Mouse (Mus musculus) right cerebral cortex, postnatal 4 days (tissue): Measurements from ENCODE around the gene Gucy1b2.
A peak's percentile ranks its signal among the peaks of the same experiment; 100 is the strongest.

Experiments
- DNase-seq: peaks from one replicate; pipeline ENCODE4 v3.0.0-alpha.2; 2022

Gucy1b2 gene

GRCm38 (mm10) chr14:62443840-62444430, 12.2 kb downstream of the Gucy1b2 start:
- no peak for DNase-seq

- no peak for DNase-seq
Measured at GRCm38 (mm10) chr14:62442971-62443370, 13.1 kb downstream of the Gucy1b2 start.

- no peak for DNase-seq
Measured at GRCm38 (mm10) chr14:62440036-62440435, 16.1 kb downstream of the Gucy1b2 start.

GRCm38 (mm10) chr14:62438236-62438635, 17.9 kb downstream of the Gucy1b2 start:
- no peak for DNase-seq

GRCm38 (mm10) chr14:62437806-62438205, 18.3 kb downstream of the Gucy1b2 start:
- DNase-seq = no peak

GRCm38 (mm10) chr14:62425277-62425691, 30.8 kb downstream of the Gucy1b2 start:
- DNase-seq = no peak

- DNase-seq = no peak
Measured at GRCm38 (mm10) chr14:62422265-62422664, 33.8 kb downstream of the Gucy1b2 start.

- no peak for DNase-seq
Measured at GRCm38 (mm10) chr14:62417501-62417900, 38.6 kb downstream of the Gucy1b2 start.

- peak; percentile 29 for DNase-seq
Measured at GRCm38 (mm10) chr14:62416742-62417134, 39.4 kb downstream of the Gucy1b2 start.

- peak; percentile 35 for DNase-seq
Measured at GRCm38 (mm10) chr14:62416007-62416741, 39.9 kb downstream of the Gucy1b2 start.

- no peak for DNase-seq
Measured at GRCm38 (mm10) chr14:62395346-62395745, 60.7 kb downstream of the Gucy1b2 start.

- no peak for DNase-seq
Measured at GRCm38 (mm10) chr14:62392754-62393153, 63.3 kb downstream of the Gucy1b2 start.

GRCm38 (mm10) chr14:62389729-62390536, 66.2 kb downstream of the Gucy1b2 start:
- DNase-seq = peak; percentile 24

- DNase-seq = peak; percentile 13
Measured at GRCm38 (mm10) chr14:62389064-62389728, 66.9 kb downstream of the Gucy1b2 start.

GRCm38 (mm10) chr14:62383786-62384299, 72.2 kb downstream of the Gucy1b2 start:
- no peak for DNase-seq

- DNase-seq = no peak
Measured at GRCm38 (mm10) chr14:62383109-62383508, 73.0 kb downstream of the Gucy1b2 start.

GRCm38 (mm10) chr14:62380606-62381005, 75.5 kb downstream of the Gucy1b2 start:
- DNase-seq = no peak

GRCm38 (mm10) chr14:62379391-62379790, 76.7 kb downstream of the Gucy1b2 start:
- no peak for DNase-seq

- no peak for DNase-seq
Measured at GRCm38 (mm10) chr14:62376115-62376514, 80.0 kb downstream of the Gucy1b2 start.

GRCm38 (mm10) chr14:62375694-62376093, 80.4 kb downstream of the Gucy1b2 start:
- no peak for DNase-seq

- DNase-seq = no peak
Measured at GRCm38 (mm10) chr14:62374001-62374400, 82.1 kb downstream of the Gucy1b2 start.

GRCm38 (mm10) chr14:62370819-62371218, 85.3 kb downstream of the Gucy1b2 start:
- DNase-seq = no peak

GRCm38 (mm10) chr14:62363774-62364173, 92.3 kb downstream of the Gucy1b2 start:
- no peak for DNase-seq
